Mouse (Mus musculus): ENCODE measurements around the gene Bri3bp. TPM values are rescaled to one million over a fixed set of nuclear protein-coding genes. Genes with fewer than 3 reads are reported as not detected.

Gene Bri3bp
- 6.3 TPM for polyA plus RNA-seq (2014; fragmentation: Illumina TruSeq; extraction: RNeasy Lipid Tissue Mini Kit (QIAGEN cat#74804); ENCODE audit: insufficient read depth, low read depth, low replicate concordance)

DNA sequence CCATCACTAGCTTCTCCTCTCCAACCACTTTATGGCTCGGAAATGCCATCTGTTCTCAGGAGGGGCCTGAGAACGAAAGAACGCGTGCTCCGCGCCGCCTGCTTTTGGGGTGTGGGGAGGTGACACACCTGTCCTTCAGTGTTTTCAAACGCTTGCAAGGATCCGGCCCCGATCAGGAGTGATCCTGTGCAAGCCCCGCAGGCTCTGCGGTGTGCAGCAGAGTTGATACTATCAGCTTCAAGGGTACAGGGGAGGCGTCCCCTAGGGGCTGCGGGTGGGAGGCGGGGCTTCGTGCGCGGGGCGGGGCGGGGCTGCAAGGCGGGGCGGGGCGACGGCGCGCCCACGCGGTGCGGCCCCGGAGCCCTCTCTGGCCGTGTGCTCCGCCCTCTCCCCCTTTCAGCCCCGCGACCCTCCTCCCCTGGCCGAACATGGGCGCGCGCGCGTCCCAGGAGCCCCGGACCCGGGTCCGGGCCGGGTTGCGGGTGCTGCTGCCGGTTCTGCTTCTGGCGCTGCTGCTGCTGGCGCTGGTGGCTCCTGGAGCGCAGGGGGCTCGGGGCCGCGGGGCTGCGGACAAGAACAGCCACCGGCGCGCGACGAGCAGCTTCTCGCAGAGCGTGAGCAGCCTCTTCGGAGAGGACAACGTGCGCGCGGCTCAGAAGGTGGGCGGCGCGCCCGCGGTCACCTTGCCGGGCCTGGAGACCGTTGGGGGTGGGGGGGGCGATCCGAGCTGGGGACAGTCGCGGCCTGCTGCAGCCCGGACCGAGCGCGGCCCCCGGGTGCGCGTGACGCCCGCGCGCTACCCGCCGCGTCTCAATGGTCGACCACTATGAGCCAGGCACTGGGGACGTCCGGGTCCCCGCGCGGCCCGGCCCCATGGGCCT is at the start of gene Bri3bp:
TSS of gene Bri3bp (plus strand) at position 335 of the 881 bp plus-strand sequence.

GRCm38 (mm10) chr5:125433793-125434337 is 7.5 kb upstream of the Bri3bp start, which contains the start of gene Dhx37:
Gene Dhx37 (minus strand): TSS chr5:125434121.

DNA sequence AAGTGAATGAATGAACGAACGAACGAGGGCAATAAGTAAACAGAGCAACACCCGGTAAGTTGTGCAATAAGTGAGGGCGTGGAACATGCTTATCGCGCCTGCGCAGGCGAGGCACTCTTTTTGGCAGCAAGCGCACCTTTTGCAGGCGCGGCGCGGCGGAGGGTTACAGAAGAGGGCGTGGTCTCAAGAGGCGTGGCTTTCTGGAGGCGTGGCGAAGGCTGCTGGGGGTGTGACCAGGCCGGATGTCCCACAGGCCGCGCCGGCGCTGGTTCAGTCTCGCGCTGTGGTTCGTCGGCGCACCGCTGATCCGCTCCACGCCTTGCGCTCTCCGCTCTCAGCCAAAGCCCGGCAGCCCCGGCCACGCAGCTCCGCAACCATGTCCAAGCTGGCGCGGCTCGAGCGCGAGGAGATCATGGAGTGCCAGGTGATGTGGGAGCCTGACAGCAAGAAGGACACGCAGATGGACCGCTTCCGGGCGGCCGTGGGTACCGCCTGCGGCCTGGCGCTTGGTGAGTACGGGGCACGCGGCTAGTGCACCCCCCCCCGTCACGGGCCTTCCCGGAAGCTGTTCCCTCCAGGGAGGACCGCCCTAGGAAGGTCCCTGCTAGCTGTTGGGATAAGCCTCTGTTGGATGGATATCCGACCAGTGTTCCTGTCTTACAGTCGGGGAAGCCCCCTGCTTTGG is 34.4 kb downstream of the Bri3bp start, which contains the start of gene Aacs:
TSS of gene Aacs (plus strand) at position 214 of the 685 bp plus-strand sequence.

Other genes starting within 250 kb of the Bri3bp start
- 46.8 TPM for gene Scarb1, start 100.5 kb upstream of the Bri3bp start, polyA plus RNA-seq (2014; fragmentation: Illumina TruSeq; extraction: RNeasy Lipid Tissue Mini Kit (QIAGEN cat#74804); ENCODE audit: insufficient read depth, low read depth, low replicate concordance)
- gene Gm10382, start 52.2 kb upstream of the Bri3bp start, polyA plus RNA-seq (2014; fragmentation: Illumina TruSeq; extraction: RNeasy Lipid Tissue Mini Kit (QIAGEN cat#74804); ENCODE audit: insufficient read depth, low read depth, low replicate concordance) = 0.20 TPM
- gene Ubc, start 51.4 kb upstream of the Bri3bp start, polyA plus RNA-seq (2014; fragmentation: Illumina TruSeq; extraction: RNeasy Lipid Tissue Mini Kit (QIAGEN cat#74804); ENCODE audit: insufficient read depth, low read depth, low replicate concordance) = 423 TPM
- 7.9 TPM for gene Dhx37, start 7.4 kb upstream of the Bri3bp start, polyA plus RNA-seq (2014; fragmentation: Illumina TruSeq; extraction: RNeasy Lipid Tissue Mini Kit (QIAGEN cat#74804); ENCODE audit: insufficient read depth, low read depth, low replicate concordance)
- gene Aacs, start 34.2 kb downstream of the Bri3bp start, polyA plus RNA-seq (2014; fragmentation: Illumina TruSeq; extraction: RNeasy Lipid Tissue Mini Kit (QIAGEN cat#74804); ENCODE audit: insufficient read depth, low read depth, low replicate concordance) = 19.8 TPM
- gene Tmem132b, start 90.2 kb downstream of the Bri3bp start, polyA plus RNA-seq (2014; fragmentation: Illumina TruSeq; extraction: RNeasy Lipid Tissue Mini Kit (QIAGEN cat#74804); ENCODE audit: insufficient read depth, low read depth, low replicate concordance) = not detected